Mouse (Mus musculus): ENCODE data around the gene Cyp2b10. TPM values are rescaled to one million over a fixed set of nuclear protein-coding genes. Genes with fewer than 3 reads are reported as not detected.

Gene Cyp2b10
- polyA plus RNA-seq, 1 experiment from 2014 or later, result not detected

Other genes with a start within 250 kb of the Cyp2b10 start
- 65.1 and 69.7 TPM in 2 replicates for gene Bckdha, start 238.6 kb upstream of the Cyp2b10 start, polyA plus RNA-seq (2014; fragmentation: Nextera tagmentation; extraction: Ambion mirVana)
- 49.4 and 53.9 TPM in 2 replicates for gene Exosc5, start 238.5 kb upstream of the Cyp2b10 start, polyA plus RNA-seq (2014; fragmentation: Nextera tagmentation; extraction: Ambion mirVana)
- gene Tmem91, start 222.5 kb upstream of the Cyp2b10 start, polyA plus RNA-seq (2014; fragmentation: Nextera tagmentation; extraction: Ambion mirVana), result 11.1 and 16.4 TPM in 2 replicates
- gene B9d2, start 216.8 kb upstream of the Cyp2b10 start, polyA plus RNA-seq (2014; fragmentation: Nextera tagmentation; extraction: Ambion mirVana), result 44.3 and 57.6 TPM in 2 replicates
- gene Tgfb1, start 210.6 kb upstream of the Cyp2b10 start, polyA plus RNA-seq (2014; fragmentation: Nextera tagmentation; extraction: Ambion mirVana), result 0.61 and 0.83 TPM in 2 replicates
- gene Ccdc97, start 178.5 kb upstream of the Cyp2b10 start, polyA plus RNA-seq (2014; fragmentation: Nextera tagmentation; extraction: Ambion mirVana), result 39.6 and 40.7 TPM in 2 replicates
- gene Hnrnpul1, start 142.9 kb upstream of the Cyp2b10 start, polyA plus RNA-seq (2014; fragmentation: Nextera tagmentation; extraction: Ambion mirVana), result 53.6 and 61.2 TPM in 2 replicates
- 15.8 and 16.7 TPM in 2 replicates for gene Axl, start 108.9 kb upstream of the Cyp2b10 start, polyA plus RNA-seq (2014; fragmentation: Nextera tagmentation; extraction: Ambion mirVana)
- 0.95 and 1.1 TPM in 2 replicates for gene Cyp2s1, start 80.7 kb upstream of the Cyp2b10 start, polyA plus RNA-seq (2014; fragmentation: Nextera tagmentation; extraction: Ambion mirVana)
- gene Cyp2b13, start 163.9 kb downstream of the Cyp2b10 start, polyA plus RNA-seq (2014; fragmentation: Nextera tagmentation; extraction: Ambion mirVana), result not detected in 2 replicates